Mouse (Mus musculus) WW6 (cell line): ENCODE measurements around the gene Mycbp2.

Experiments used
- DNase-seq: peaks from one replicate; pipeline ENCODE4 v3.0.0-alpha.2; 2013; ENCODE audit warnings: low read depth, low spot score

The Mycbp2 gene

DNA sequence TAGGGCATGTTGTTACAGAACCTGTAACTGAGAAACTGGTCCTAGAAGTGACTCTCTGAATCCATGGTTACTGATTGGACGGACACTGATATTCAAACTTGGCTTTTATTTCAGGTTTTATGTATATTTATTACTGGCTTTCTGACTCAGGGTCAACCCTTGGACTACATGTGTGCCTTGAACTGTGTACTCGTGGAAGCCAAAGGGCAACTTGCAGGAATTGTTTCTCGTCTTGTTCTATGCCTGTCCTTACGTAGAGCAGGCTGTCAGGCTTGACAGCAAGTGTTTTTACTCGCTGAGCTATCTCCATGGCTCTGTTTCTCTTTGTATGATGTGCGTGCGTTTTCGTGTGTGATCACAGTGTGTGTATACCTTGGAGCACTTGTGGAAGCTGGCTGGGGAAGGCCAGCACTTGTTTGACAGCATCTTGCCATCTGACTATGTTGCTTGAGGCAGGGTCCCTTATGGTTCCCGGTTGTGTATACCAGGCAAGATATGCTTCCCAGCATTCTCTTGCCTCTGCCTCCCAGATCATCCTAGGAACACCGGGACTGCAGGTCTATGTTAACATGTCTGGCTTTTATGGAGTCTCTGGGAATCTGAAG is 243.8 kb downstream of the Mycbp2 start:
- no peak for DNase-seq

- no peak for DNase-seq
Observed at GRCm38 (mm10) chr14:103102246-103102645, 244.4 kb downstream of the Mycbp2 start.

- no peak for DNase-seq
Observed at GRCm38 (mm10) chr14:103101171-103101570, 245.4 kb downstream of the Mycbp2 start.

- DNase-seq: no peak
Observed at GRCm38 (mm10) chr14:103100296-103100695, 246.3 kb downstream of the Mycbp2 start.

DNA sequence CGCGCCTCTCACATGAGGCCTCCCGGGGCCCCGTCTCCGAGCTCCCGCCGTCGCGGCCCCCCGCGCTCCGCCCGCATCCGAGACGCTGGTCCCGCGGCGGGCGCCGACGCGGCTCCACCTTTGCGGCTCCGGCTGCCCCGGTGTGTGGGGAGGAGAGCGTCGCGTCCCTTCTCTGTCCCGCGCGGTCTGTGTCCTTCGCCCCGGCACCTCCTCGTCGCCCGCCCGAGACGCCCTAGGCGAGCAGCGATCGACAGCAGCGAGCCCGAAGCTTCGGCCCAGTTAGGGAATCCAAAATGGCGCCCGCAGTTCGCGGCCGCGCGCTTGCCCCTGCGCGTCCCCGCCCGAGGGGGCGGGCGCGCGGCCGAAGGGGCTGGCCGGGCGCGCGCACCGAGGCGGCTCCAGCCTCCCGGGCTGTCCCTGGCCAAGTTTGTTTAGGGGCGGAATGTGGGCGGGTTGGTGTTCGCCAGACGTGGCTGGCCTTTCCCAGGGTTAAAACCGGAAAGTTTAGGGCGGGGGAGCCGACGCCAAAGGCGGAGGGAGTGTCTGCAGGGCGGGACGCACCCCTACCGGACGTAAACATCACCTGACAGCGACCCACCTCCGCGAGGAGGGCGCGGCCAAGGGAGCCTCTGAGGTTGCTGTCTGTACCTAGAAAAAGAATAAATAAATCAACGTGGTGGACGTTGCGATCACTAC is 247.2 kb downstream of the Mycbp2 start, which contains the start of gene Fbxl3:
TSS of gene Fbxl3 (minus strand) at position 329 of the 696 bp plus-strand sequence.
- DNase-seq: peak; percentile 85

DNA sequence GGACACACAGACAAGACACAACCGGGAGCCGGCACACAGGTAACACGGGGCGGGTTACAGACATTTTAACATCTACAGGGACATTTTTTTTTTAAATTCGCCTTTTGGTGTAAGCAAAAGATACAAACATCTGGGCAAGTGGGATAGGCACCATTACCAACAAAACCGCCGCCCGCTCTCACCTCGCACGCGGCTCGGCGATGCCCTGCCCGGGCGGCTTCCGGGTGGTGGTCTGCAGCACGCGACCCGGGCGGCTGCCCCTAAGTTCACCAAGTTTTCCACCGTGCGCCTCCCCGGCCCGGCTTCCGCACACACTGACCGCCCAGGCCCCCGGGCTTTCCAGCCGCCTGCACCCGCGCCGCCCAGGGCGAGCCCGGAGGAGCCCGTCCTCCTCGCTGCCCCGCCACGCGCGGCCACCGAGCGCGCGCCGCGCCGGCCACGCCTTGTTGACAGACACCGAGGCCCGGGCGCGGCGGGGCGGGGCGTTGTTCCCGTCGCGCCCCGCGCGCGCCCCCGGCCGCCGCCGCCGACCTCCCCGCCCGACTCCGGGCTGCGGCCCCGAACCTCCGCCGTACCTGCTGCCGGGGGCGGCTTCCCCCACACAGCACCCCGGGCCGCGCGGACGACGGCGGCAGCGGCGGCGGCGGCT is 247.9 kb downstream of the Mycbp2 start:
- no peak for DNase-seq

DNA sequence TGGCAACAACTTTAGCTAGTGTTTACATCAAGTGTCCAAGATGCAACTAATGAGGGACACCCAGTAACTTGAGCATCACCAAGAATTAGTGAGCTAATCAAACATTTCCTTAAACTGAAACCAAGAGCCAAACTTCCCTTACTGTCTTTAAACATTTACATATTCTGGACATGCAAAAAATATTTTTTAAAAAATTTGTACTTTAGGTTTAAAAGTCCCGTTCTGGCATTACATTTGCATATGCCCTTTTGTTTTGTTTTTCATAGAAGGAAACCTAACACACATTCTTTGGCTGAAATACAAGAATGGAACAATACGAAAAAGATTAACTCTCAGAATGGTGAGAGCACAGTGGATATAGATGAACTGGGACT is 248.4 kb downstream of the Mycbp2 start:
- no peak for DNase-seq

GRCm38 (mm10) chr14:103096621-103097020 is 250.0 kb downstream of the Mycbp2 start:
- DNase-seq: no peak

DNA sequence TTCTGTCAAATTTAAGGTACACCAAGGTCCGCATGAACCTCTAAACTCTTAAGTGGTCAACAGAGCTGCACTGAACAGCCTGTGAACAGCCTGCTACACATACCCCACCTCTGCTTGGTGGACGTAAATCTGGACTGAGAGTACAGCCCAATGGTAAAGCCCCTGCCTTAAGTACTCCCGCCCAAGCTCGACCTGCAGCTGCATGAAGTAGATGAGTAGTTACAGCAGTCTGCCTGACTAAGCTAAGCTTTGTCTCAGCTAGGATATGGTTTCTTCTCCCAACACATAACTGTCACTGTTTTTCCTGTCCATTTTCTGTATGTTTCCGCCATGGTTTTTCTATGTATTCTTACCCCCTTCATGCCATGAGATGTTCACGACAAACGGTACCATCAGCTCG is 250.8 kb downstream of the Mycbp2 start:
- DNase-seq: no peak

DNA sequence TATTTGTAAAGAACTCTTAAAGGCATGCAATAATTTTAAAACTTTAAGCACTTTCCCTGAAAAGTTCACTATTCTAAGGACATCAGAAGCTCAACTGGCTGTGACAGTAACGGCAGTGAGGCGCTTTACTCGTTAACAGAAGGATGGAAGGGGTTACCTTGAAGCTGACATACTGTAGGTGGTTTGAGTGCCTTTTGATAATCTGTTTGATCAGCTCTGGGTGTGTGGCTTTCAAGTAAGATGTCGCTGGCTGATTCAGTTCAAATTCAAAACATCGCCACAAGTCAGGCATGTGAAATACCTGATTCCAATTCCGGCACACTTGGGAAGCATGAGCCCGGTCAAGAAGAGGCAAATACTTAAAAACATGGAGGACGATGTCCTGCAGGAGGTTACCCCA is 251.6 kb downstream of the Mycbp2 start:
- DNase-seq: no peak

GRCm38 (mm10) chr14:103093670-103094069 is 252.9 kb downstream of the Mycbp2 start:
- DNase-seq: no peak

GRCm38 (mm10) chr14:103093236-103093635 is 253.4 kb downstream of the Mycbp2 start:
- DNase-seq: no peak

GRCm38 (mm10) chr14:103088624-103089023 is 258.0 kb downstream of the Mycbp2 start:
- no peak for DNase-seq

DNA sequence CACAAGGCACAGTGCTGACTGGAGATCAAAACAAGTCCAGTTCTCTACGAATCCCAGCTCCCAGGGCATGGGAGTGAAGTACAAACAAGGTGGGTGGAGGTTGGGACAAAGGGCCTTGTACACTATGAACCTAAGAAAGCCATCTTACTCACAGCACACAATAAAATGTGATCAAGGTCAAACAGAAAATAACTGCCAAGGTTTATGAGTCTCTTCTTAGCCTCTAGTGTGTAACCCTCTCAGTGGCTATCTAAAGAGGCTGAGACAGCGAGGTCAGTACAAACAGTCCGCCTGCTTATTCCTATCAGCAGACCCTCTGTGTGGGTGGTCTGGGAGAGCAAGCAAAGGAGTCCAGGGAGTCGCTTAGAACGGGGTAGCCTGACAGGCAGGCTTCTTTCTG is 258.8 kb downstream of the Mycbp2 start:
- no peak for DNase-seq

GRCm38 (mm10) chr14:103086671-103087324 is 259.8 kb downstream of the Mycbp2 start:
- no peak for DNase-seq

GRCm38 (mm10) chr14:103085840-103086533 is 260.6 kb downstream of the Mycbp2 start:
- DNase-seq: no peak

GRCm38 (mm10) chr14:103079209-103079977 is 267.2 kb downstream of the Mycbp2 start:
- DNase-seq: no peak

DNA sequence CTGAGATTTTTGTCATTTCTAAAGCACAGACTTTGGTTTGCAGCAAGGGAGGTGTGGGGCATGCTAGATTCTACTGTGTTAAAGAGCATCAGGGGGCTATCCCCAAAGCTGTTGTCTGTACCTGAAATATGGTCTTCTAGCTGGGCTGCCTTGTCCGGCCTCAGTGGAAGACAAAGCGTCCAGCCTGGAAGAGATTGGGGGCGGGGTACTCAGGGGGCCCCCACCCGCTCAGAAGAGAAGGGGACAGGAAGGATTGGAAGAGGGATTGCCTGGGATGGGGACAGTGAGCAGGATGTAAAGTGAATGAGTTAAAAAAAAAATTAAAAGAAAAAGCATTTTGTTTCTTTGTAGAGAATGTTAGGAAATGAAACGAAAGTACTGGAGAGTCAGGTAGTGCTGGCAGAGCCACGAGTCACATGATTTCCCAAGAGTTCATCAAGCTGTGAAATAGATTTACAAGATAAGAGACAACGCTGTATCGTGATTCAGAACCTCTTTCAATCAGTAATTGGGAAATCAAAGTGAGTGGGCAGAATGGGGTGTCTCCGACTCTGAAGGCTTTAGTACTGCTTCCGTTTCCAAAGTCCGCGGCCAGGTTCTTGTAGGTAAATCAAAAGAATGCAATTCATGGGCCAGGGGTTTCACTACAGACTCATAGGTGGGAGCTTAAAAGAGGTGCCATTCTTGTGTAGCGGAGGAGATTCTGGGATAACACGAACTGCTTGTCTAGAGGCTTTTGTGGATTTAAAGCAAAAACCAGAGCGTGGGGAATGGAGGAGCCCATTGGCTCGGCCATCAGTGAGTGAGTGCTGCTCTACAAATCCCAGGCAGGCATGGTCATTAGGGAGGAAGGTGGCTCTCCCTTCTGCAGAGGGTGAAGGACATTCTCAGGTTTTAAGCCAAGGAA is 268.4 kb downstream of the Mycbp2 start:
- no peak for DNase-seq

- DNase-seq: no peak
Observed at GRCm38 (mm10) chr14:103077272-103078005, 269.2 kb downstream of the Mycbp2 start.
